Mouse (Mus musculus) G1E (cell line): Measurements from ENCODE around the gene D16Ertd472e. TPM values are rescaled to one million over a fixed set of nuclear protein-coding genes. Genes with fewer than 3 reads are reported as not detected.
"Not testable (repeated sequence)": the region's sequence is repeated elsewhere in the genome, so short reads cannot be mapped to it uniquely, and the experiment has no call there.

ENCODE experiments used
- ATAC-seq: 2 replicates; pipeline ENCODE4 v1.8.0; 2016; ENCODE audit warnings: mild to moderate bottlenecking; ENCODE audit not compliant: insufficient number of reproducible peaks, poor library complexity, low FRiP score, severe bottlenecking; ENCODE audit errors: extremely low read depth
- DNase-seq: peaks from one replicate; pipeline ENCODE4 v3.0.0; 2012; ENCODE audit warnings: low spot score
- H3K27me3 ChIP-seq: 2 replicates; pipeline ENCODE4 v1.6.1; 2012; ENCODE audit warnings: mild to moderate bottlenecking, low read length, inconsistent platforms; ENCODE audit not compliant: insufficient read depth
- H3K36me3 ChIP-seq: replicated peaks from 2 replicates; pipeline ENCODE3; 2012; ENCODE audit warnings: mild to moderate bottlenecking, inconsistent platforms
- H3K4me1 ChIP-seq: 2 replicates; pipeline ENCODE4 v1.6.1; 2012; ENCODE audit warnings: low read depth, low read length, inconsistent platforms, mixed read lengths; ENCODE audit not compliant: insufficient read depth
- H3K4me3 ChIP-seq: 2 replicates; pipeline ENCODE4 v1.5.1; 2012; ENCODE audit warnings: low read depth, mild to moderate bottlenecking, inconsistent platforms, low read length, moderate library complexity, mixed read lengths
- H3K9me3 ChIP-seq: replicated peaks from 2 replicates; pipeline ENCODE4 v1.6.1; 2012; ENCODE audit warnings: inconsistent platforms
- CTCF ChIP-seq: IDR thresholded peaks from 2 replicates; pipeline ENCODE4 v1.5.1; 2012; ENCODE audit warnings: low read depth, low read length, inconsistent platforms, mixed read lengths
- GATA1 ChIP-seq: IDR thresholded peaks from 2 replicates; pipeline ENCODE4 v1.6.1; 2012; ENCODE audit warnings: borderline replicate concordance, low read length, inconsistent platforms, mixed read lengths
- GATA2 ChIP-seq: IDR thresholded peaks from 2 replicates; pipeline ENCODE4 v1.6.1; 2012; ENCODE audit warnings: low read depth, low read length, inconsistent platforms, borderline replicate concordance
- POLR2AphosphoS5 ChIP-seq: IDR thresholded peaks from 2 replicates; pipeline ENCODE4 v1.6.1; 2012; ENCODE audit warnings: low read depth, low read length, inconsistent platforms; ENCODE audit not compliant: insufficient replicate concordance
- TAL1 ChIP-seq: conservative IDR thresholded peaks from 2 replicates; pipeline ENCODE4 v1.6.1; 2012; ENCODE audit warnings: low read depth, low read length, inconsistent platforms, mixed read lengths
- polyA plus RNA-seq: library from polyadenylated mRNA; stranded (reverse); fragments of >175 nt; gene quantifications from 2 replicates; pipeline ENCODE4 v1.2.3, GENCODE M21; 2012
- total RNA-seq, 2 experiments: library from RNA; stranded (forward) in 1 of 2; stranded (reverse) in 1 of 2; fragments of 200-1000 nt in 1 of 2; fragments of >200 nt in 1 of 2; fragmentation: Nextera tagmentation in 1 of 2; gene quantifications; 2 replicates each; pipeline ENCODE4 v1.2.3; 2014 to 2017

The D16Ertd472e gene
- total and polyA plus RNA-seq, 3 experiments: not detected

GRCm38 (mm10) chr16:78511526-78511925, 65.0 kb downstream of the D16Ertd472e start:
- Histone ChIP-seq H3K4me3 (no peak overlapping the region), H3K9me3 (peaks cover 15% of the 10 kb centered on the region), H3K27me3 (no peaks in the 10 kb centered on the region), H3K4me1 (no peaks in the 10 kb centered on the region), H3K36me3 (no peaks in the 10 kb centered on the region)
- no peak for DNase-seq
- ATAC-seq: no peak
- no peak for TF ChIP-seq CTCF
- TF ChIP-seq GATA1: no peak
- TF ChIP-seq POLR2AphosphoS5: no peak
- no peak for TF ChIP-seq TAL1
- TF ChIP-seq GATA2: no peak

GRCm38 (mm10) chr16:78502492-78502891, 74.0 kb downstream of the D16Ertd472e start:
- DNase-seq: no peak
- H3K4me3 ChIP-seq: no peak overlapping the region
- H3K9me3 ChIP-seq: peaks cover 23% of the 10 kb centered on the region
- H3K36me3 ChIP-seq: no peaks in the 10 kb centered on the region
- no peaks in the 10 kb centered on the region for H3K4me1 ChIP-seq
- TF ChIP-seq GATA1 (no peak), CTCF (no peak), GATA2 (no peak)
- no peak for ATAC-seq
- H3K27me3 ChIP-seq: no peaks in the 10 kb centered on the region

GRCm38 (mm10) chr16:78492696-78493095, 83.8 kb downstream of the D16Ertd472e start:
- DNase-seq, H3K4me3 ChIP-seq, H3K4me1 ChIP-seq, H3K36me3 ChIP-seq, ATAC-seq, H3K27me3 ChIP-seq: not testable (repeated sequence)
- H3K9me3 ChIP-seq: peaks cover 15% of the 10 kb centered on the region

GRCm38 (mm10) chr16:78490779-78491178, 85.7 kb downstream of the D16Ertd472e start:
- H3K4me1 ChIP-seq: no peaks in the 10 kb centered on the region
- no peaks in the 10 kb centered on the region for H3K27me3 ChIP-seq
- TF ChIP-seq POLR2AphosphoS5 (no peak), CTCF (no peak), GATA1 (no peak), TAL1 (no peak), GATA2 (no peak)
- H3K36me3 ChIP-seq: no peaks in the 10 kb centered on the region
- ATAC-seq (no peak), DNase-seq (no peak)
- peaks cover 15% of the 10 kb centered on the region for H3K9me3 ChIP-seq
- no peak overlapping the region for H3K4me3 ChIP-seq

Other genes with a start within 250 kb of the D16Ertd472e start
- gene Btg3, start 199.5 kb downstream of the D16Ertd472e start, total RNA-seq (2014; fragmentation: Nextera tagmentation): 37.2 and 55.6 TPM in 2 replicates
- gene Btg3, start 199.5 kb downstream of the D16Ertd472e start, total RNA-seq (2017): 13.1 and 13.3 TPM in 2 replicates
- gene Btg3, start 199.5 kb downstream of the D16Ertd472e start, polyA plus RNA-seq: 9.5 and 11.1 TPM in 2 replicates